Mouse (Mus musculus): Measurements from ENCODE around the gene Fgfr2. TPM values are rescaled to one million over a fixed set of nuclear protein-coding genes. Genes with fewer than 3 reads are reported as not detected.
A peak's percentile ranks its signal among the peaks of the same experiment; 100 is the strongest.
"Not testable (repeated sequence)": the region's sequence is repeated elsewhere in the genome, so short reads cannot be mapped to it uniquely, and the experiment has no call there.

Gene Fgfr2
- polyA plus RNA-seq, 1 experiment = 52.3 TPM

GRCm38 (mm10) chr7:130537068-130537467 lies 2586.1 kb downstream of the Fgfr2 start:
- DNase-seq (ENCODE audit: low read depth) = no peak
- TF ChIP-seq CTCF (IDR thresholded peaks at IDR 0.05; ENCODE audit: borderline replicate concordance, extremely low read depth, insufficient read depth, insufficient read length) = no peak
- no peak for TF ChIP-seq POLR2A (IDR thresholded peaks at IDR 0.05; ENCODE audit: borderline replicate concordance, extremely low read depth, insufficient read depth, insufficient read length, poor library complexity, severe bottlenecking)

GRCm38 (mm10) chr7:130535174-130535573 lies 2588.0 kb downstream of the Fgfr2 start:
- no peak for DNase-seq (ENCODE audit: low read depth)
- TF ChIP-seq POLR2A (IDR thresholded peaks at IDR 0.05; ENCODE audit: borderline replicate concordance, extremely low read depth, insufficient read depth, insufficient read length, poor library complexity, severe bottlenecking) (no peak), CTCF (IDR thresholded peaks at IDR 0.05; ENCODE audit: borderline replicate concordance, extremely low read depth, insufficient read depth, insufficient read length) (peak; percentile 26; the same call in 1 of the 2 replicates)

GRCm38 (mm10) chr7:130533316-130534260 lies 2589.6 kb downstream of the Fgfr2 start:
- DNase-seq (ENCODE audit: low read depth) = peak; percentile 87
- TF ChIP-seq CTCF (IDR thresholded peaks at IDR 0.05; ENCODE audit: borderline replicate concordance, extremely low read depth, insufficient read depth, insufficient read length) (peak; percentile 98), POLR2A (IDR thresholded peaks at IDR 0.05; ENCODE audit: borderline replicate concordance, extremely low read depth, insufficient read depth, insufficient read length, poor library complexity, severe bottlenecking) (no peak)

- DNase-seq (ENCODE audit: low read depth) = not testable (repeated sequence)
Observed at GRCm38 (mm10) chr7:130531138-130531537, 2592.0 kb downstream of the Fgfr2 start.

- DNase-seq (ENCODE audit: low read depth) = no peak
- TF ChIP-seq CTCF (IDR thresholded peaks at IDR 0.05; ENCODE audit: borderline replicate concordance, extremely low read depth, insufficient read depth, insufficient read length) = no peak
- TF ChIP-seq POLR2A (IDR thresholded peaks at IDR 0.05; ENCODE audit: borderline replicate concordance, extremely low read depth, insufficient read depth, insufficient read length, poor library complexity, severe bottlenecking) = no peak
Observed at GRCm38 (mm10) chr7:130527306-130527705, 2595.8 kb downstream of the Fgfr2 start.

- no peak for DNase-seq (ENCODE audit: low read depth)
- TF ChIP-seq CTCF (IDR thresholded peaks at IDR 0.05; ENCODE audit: borderline replicate concordance, extremely low read depth, insufficient read depth, insufficient read length) (no peak), POLR2A (IDR thresholded peaks at IDR 0.05; ENCODE audit: borderline replicate concordance, extremely low read depth, insufficient read depth, insufficient read length, poor library complexity, severe bottlenecking) (no peak)
Observed at GRCm38 (mm10) chr7:130523451-130523850, 2599.7 kb downstream of the Fgfr2 start.

DNA sequence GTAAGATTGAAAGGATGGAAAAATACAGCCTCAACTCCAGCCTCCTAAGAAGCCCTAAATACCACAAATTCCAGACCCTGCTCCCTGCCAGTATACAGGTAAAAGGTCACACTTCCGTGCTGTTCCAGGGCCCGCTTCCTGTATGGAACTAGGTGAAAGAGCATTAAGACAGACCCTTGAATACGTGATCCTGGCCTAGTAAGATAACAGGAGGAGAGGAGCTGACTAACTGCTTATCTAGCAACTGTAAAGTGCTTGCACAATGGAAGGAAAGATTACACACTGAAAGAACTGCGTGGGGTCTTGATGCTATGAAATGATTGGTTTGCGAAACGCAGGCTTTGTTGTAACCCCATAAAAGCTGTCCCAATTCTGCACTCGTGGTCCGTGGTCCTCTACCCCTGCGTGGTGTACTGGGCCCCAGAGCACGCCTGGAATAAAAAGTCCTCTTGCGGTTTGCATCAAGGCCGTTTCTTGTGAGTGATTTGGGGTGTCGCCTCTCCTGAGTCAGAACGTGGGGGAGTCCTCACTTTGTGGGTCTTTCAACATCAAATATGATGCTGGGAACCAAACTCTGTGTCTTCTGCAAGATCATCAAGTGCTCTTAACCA lies 2602.2 kb downstream of the Fgfr2 start:
- TF ChIP-seq CTCF (IDR thresholded peaks at IDR 0.05; ENCODE audit: borderline replicate concordance, extremely low read depth, insufficient read depth, insufficient read length) (no peak), POLR2A (IDR thresholded peaks at IDR 0.05; ENCODE audit: borderline replicate concordance, extremely low read depth, insufficient read depth, insufficient read length, poor library complexity, severe bottlenecking) (no peak)
- DNase-seq (ENCODE audit: low read depth) = no peak

- no peak for DNase-seq (ENCODE audit: low read depth)
- TF ChIP-seq CTCF (IDR thresholded peaks at IDR 0.05; ENCODE audit: borderline replicate concordance, extremely low read depth, insufficient read depth, insufficient read length) (no peak), POLR2A (IDR thresholded peaks at IDR 0.05; ENCODE audit: borderline replicate concordance, extremely low read depth, insufficient read depth, insufficient read length, poor library complexity, severe bottlenecking) (no peak)
Observed at GRCm38 (mm10) chr7:130520049-130520425, 2603.1 kb downstream of the Fgfr2 start, which contains the start of gene Ate1. Ate1 (minus strand) TSS chr7:130520369.

DNA sequence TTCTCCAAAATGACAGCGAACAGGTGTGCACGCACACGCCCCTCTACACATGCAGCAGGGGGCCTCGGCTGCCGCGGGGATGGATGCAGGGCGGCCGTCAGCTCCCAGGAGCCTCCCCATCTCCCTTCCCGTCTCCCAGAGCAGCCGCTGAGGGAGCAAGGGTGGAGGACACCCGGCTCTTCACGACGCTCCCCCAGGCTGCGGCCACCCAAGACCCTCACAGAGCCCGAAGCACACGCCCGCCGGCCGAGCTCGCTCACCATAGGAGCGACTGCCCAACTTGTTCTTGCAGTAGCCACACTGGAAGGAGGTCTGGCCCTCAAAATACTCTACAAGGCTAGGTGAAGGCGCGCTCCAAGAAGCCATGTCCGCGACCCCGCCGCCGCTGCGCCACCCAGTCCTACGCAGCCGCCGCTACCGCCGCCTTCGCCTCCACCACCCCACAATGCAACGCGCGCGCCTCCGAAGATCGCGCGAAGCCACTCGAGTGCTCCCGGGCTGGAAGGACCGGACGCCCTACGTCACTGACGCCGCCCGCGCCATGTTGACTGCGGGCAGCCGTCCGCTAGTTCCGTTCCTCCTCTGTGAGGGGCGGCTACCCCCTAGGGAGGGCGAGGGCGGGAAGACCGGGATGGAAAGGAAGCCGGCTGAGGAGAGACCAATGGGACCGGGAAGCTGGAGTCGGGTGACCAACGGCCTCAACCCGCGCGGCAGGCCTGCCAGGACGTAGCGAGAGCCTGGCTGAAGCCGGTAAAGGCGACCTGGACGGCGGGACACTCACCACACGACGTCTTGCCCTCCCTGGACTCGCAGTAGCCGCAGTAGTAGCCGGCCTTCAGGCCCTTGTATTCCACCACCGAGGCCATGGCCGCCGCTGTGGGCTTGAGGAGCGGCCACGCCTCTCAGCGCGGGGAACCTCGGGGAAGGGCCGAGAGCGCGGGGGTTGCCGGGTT lies 2603.8 kb downstream of the Fgfr2 start:
- peak; percentile 99 for DNase-seq (ENCODE audit: low read depth)
- TF ChIP-seq CTCF (IDR thresholded peaks at IDR 0.05; ENCODE audit: borderline replicate concordance, extremely low read depth, insufficient read depth, insufficient read length) (no peak), POLR2A (IDR thresholded peaks at IDR 0.05; ENCODE audit: borderline replicate concordance, extremely low read depth, insufficient read depth, insufficient read length, poor library complexity, severe bottlenecking) (peak; percentile 89)

DNA sequence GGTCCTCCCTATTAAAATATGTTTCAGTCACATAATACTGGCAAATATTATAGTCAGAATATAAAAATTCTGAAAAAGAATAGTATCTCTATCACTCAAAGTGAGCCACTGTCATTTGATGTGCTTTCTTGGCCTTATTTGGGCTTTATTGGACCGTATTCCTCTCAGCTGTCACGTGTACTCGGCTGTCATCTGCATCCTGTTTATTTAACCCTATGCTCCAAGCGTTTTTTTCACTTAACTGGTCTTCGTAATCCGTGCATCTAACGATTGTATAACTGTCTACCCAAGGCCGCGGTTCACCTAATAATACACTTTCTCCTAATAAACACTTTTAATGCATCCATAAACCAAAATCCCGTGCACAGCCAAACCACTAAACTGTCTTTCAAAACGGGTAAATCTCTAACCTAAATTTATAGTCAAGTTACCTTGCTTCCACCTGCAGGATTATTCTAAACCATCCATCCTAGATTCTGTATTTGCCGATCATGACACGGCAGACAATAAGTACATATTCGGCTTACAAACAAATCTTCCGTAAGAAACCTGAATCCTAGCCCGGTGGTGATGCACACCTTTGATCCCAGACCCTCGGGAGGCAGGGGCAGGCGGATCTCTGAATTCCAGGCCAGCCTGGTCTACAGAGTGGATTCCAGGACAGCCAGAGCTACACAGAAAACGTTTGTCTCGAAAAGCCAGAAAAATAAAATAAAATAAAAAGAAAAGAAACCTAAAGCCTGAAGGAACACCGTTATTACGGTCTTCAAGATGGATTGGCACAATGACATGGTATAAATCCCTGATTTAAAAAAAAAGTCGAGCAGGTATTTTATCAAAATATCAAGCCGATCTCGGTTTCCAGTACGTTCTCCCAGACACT lies 2604.7 kb downstream of the Fgfr2 start:
- DNase-seq (ENCODE audit: low read depth) = no peak
- TF ChIP-seq POLR2A (IDR thresholded peaks at IDR 0.05; ENCODE audit: borderline replicate concordance, extremely low read depth, insufficient read depth, insufficient read length, poor library complexity, severe bottlenecking) = no peak
- TF ChIP-seq CTCF (IDR thresholded peaks at IDR 0.05; ENCODE audit: borderline replicate concordance, extremely low read depth, insufficient read depth, insufficient read length) = no peak

Data from brain, embryonic 14.5 days (tissue).